Mouse (Mus musculus) lung, adult 2 months (tissue): ENCODE results near the gene Sipa1l1.

Experiments
- CTCF ChIP-seq: fragments of 200-500 bp; IDR thresholded peaks from 2 replicates; pipeline ENCODE4 v1.5.1; 2011; ENCODE audit warnings: mild to moderate bottlenecking, low read length, control low read depth; ENCODE audit not compliant: insufficient read depth
- POLR2A ChIP-seq: fragments of 200-500 bp; IDR thresholded peaks from 2 replicates; pipeline ENCODE4 v1.6.1; 2011; ENCODE audit warnings: low read depth, mild to moderate bottlenecking, control low read depth, low read length, borderline replicate concordance; ENCODE audit errors: extremely low read depth

DNA sequence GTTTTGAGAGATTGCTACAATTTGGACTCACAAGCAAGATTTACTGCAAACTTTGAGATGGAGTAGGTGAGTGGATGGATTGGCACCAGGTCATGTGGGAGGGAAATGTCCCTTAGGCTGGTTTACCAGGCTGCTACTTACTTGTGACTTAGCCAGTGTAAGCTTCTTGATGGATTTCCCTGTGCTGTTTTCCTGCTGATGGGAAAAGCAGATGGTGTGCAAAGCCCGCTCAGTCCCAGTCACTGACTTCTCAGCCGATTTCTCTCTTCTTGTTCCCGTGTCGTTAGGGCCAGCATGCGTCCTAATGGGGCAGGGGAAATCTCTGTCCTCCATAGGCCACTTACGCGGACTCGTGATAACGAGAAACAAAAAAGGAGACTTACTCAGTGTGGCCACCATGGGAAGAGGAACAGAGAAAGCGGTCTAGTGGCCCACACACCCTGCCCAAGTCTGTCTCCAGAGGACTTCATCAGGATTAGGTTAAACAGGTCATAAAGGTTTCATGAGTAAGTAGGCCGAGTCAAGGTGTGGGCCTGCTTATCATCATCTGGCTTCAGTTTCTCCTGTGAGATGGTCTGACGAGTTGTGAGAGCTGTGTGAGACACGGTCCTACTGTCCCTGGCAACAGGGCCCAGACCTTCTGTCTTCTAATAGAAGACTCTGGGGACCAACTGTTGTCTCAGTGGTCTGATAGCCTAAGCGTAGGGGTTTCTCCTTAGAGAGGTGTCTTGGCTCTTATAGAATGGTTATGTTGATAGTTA is 65.5 kb downstream of the Sipa1l1 start:
- TF ChIP-seq CTCF (no peak), POLR2A (no peak)
